Mouse (Mus musculus) midbrain, embryonic 14.5 days (tissue): ENCODE measurements around the gene Ccdc85c. TPM values are rescaled to one million over a fixed set of nuclear protein-coding genes. Genes with fewer than 3 reads are reported as not detected.

ENCODE experiments used
- ATAC-seq: fragments of 200-750 bp; cut with Nextera tagmentation; 2 replicates; pipeline ENCODE4 v1.8.0; 2017; ENCODE audit warnings: moderate number of reproducible peaks, moderate library complexity; ENCODE audit not compliant: low FRiP score, low TSS enrichment
- DNase-seq: peaks from one replicate; pipeline ENCODE4 v3.0.0-alpha.2; 2015
- H3K27ac ChIP-seq: fragments of 300-500 bp; sonication (generic); replicated peaks from 2 replicates; pipeline ENCODE4 v1.5.1; 2014; ENCODE audit warnings: mild to moderate bottlenecking, low read depth, low read length, moderate library complexity
- H3K27me3 ChIP-seq: fragments of 300-500 bp; sonication (generic); 2 replicates; pipeline ENCODE4 v1.6.1; 2014; ENCODE audit warnings: low read length, control low read depth, mixed read lengths; ENCODE audit not compliant: control insufficient read depth, insufficient read depth
- H3K36me3 ChIP-seq: fragments of 300-500 bp; sonication (generic); 2 replicates; pipeline ENCODE4 v1.6.1; 2014; ENCODE audit warnings: low read length, control low read depth; ENCODE audit not compliant: control insufficient read depth, insufficient read depth
- H3K4me1 ChIP-seq: fragments of 300-500 bp; sonication (generic); 2 replicates; pipeline ENCODE4 v1.6.1; 2014; ENCODE audit warnings: mild to moderate bottlenecking, antibody characterized with exemption, low read length, control low read depth; ENCODE audit not compliant: control insufficient read depth, insufficient read depth
- H3K4me2 ChIP-seq: fragments of 300-500 bp; sonication (generic); 2 replicates; pipeline ENCODE4 v1.6.1; 2014; ENCODE audit warnings: mild to moderate bottlenecking, low read length, moderate library complexity
- H3K4me3 ChIP-seq: fragments of 300-500 bp; sonication (generic); replicated peaks from 2 replicates; pipeline ENCODE4 v1.5.1; 2014; ENCODE audit warnings: low read depth, low read length
- H3K9ac ChIP-seq: fragments of 300-500 bp; sonication (generic); replicated peaks from 2 replicates; pipeline ENCODE4 v1.6.1; 2014; ENCODE audit warnings: mild to moderate bottlenecking, low read length, moderate library complexity
- H3K9me3 ChIP-seq: fragments of 300-500 bp; sonication (generic); 2 replicates; pipeline ENCODE4 v1.6.1; 2016; ENCODE audit warnings: low read length, control low read depth, mixed read lengths; ENCODE audit not compliant: control insufficient read depth
- WGBS: fragments of 180-500 bp; shearing (Covaris S2); extraction: QIAGEN DNeasy Blood & Tissue Kit; methylation state at CpG from one replicate; pipeline ENCODE4 v1.1.7; 2014; 5-methylcytosine and 5-hydroxymethylcytosine counted together
- polyA plus RNA-seq: library from polyadenylated mRNA; unstranded; fragments of >200 nt; fragmentation: Nextera tagmentation; extraction: Ambion mirVana; gene quantifications from 2 replicates; pipeline ENCODE4 v1.2.1, GENCODE M21; 2014

The Ccdc85c gene
- polyA plus RNA-seq, 1 experiment from 2014 or later: 20.9 TPM

GRCm38 (mm10) chr12:108286381-108286780, 11.2 kb upstream of the Ccdc85c start:
- DNase-seq: no peak
- Histone ChIP-seq H3K9ac (no peak overlapping the region), H3K4me3 (no peak overlapping the region), H3K27ac (peak overlapping the region; percentile 79), H3K27me3 (no peaks in the 10 kb centered on the region), H3K4me2 (no peak overlapping the region), H3K9me3 (no peaks in the 10 kb centered on the region), H3K36me3 (no peaks in the 10 kb centered on the region), H3K4me1 (peaks cover 17% of the 10 kb centered on the region)
- no peak for ATAC-seq
- WGBS: 81% methylated on average over 4 of the region's 4 CpGs

- no peaks in the 10 kb centered on the region for H3K27me3 ChIP-seq
- no peaks in the 10 kb centered on the region for H3K9me3 ChIP-seq
- DNase-seq (no peak), ATAC-seq (peak; percentile 44; the same call in 1 of the 2 replicates)
- peak overlapping the region; percentile 35 for H3K4me2 ChIP-seq
- H3K4me1 ChIP-seq: peaks cover 17% of the 10 kb centered on the region
- H3K9ac ChIP-seq: 0 out of 2 replicates have a peak overlapping the region, but pooled peaks have one; percentile 7
- peak overlapping the region; percentile 79 for H3K27ac ChIP-seq
- 21% methylated on average over 11 of the region's 11 CpGs for WGBS
- H3K36me3 ChIP-seq: no peaks in the 10 kb centered on the region
- H3K4me3 ChIP-seq: 0 out of 2 replicates have a peak overlapping the region, but pooled peaks have one; percentile 13
Observed at GRCm38 (mm10) chr12:108285225-108286011, 10.2 kb upstream of the Ccdc85c start.

DNA sequence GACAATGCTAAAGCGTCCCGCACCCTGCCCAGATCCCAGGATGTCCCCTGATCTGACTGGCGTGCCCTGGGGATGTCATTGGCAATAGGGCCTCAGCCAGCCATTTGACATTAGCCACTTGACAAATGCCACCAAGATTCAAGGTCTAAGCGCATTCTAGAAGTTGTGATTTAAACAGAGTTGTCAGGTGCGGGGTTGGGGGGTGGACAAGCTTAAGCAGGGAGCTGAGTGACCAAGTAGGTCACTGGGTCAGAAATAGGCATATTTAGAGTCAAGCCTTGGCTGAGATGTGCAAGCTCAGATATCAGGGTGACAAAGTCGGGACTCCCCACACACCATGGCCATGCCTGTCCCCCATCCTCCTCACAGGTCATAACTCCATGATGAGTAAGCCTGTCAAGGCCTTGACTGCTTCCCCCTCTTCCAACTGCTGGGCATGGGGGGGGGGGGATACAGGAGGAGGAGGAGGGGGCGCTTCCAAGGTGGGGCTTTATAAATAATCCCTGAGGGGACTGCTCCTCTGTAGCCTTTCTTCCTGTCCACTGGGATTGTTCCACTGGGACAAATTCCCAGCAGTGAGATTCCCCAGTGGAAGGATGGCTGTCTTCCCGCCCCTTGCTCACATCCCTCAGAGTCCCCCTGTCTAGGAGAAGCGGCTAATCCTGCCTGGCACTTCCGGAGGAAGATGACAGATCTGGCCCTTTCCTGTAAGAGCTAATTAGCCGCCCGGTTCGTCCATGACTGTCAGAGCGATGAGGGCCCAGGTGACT, 9.4 kb upstream of the Ccdc85c start:
- Histone ChIP-seq H3K4me1 (peaks cover 17% of the 10 kb centered on the region), H3K36me3 (no peaks in the 10 kb centered on the region), H3K9ac (peak overlapping the region; percentile 7; the same call in 1 of the 2 replicates), H3K4me3 (no peak overlapping the region), H3K9me3 (no peaks in the 10 kb centered on the region), H3K27me3 (no peaks in the 10 kb centered on the region), H3K4me2 (peak overlapping the region; percentile 35), H3K27ac (peak overlapping the region; percentile 79)
- ATAC-seq (peak; percentile 73; the same call in 1 of the 2 replicates), DNase-seq (peak; percentile 75)
- WGBS: 24% methylated on average over 14 of the region's 14 CpGs

DNA sequence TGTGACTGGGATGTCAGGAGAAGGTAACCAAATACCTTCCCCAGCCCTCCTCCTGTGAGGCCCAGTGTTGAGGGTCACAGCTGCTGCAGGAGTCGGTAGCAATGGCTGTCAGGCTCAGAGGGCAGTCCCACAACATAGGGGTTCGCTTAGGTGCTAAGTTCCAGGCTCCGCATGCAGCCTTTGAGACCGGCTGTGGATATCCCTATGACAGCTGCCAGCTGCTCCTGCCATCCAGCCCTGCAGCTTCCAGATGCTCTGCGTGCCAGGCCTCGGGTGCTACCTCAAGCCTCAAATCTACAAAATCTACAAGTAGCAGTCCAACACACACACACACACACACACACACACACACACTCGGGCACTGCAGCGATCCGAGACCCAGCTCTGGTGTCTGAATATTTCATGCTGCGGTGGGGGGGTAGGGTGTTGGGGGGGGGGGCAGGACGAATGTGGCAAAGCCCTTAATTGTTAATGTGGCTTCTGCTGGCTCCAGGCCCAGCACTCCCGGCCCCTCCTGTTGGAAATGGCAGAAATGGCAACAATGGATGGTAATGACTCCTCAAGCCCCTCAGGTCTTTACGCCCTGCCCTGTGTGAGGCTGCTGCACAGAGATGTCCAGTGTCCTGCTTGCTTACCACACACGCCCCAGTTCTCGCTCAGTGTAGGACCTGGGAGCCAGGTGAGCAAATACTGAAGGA, 3.1 kb upstream of the Ccdc85c start:
- peaks cover 33% of the 10 kb centered on the region for H3K4me1 ChIP-seq
- H3K4me2 ChIP-seq: peak overlapping the region; percentile 98
- WGBS: 29% methylated on average over 15 of the region's 15 CpGs
- peak overlapping the region; percentile 20; the same call in 1 of the 2 replicates for H3K9ac ChIP-seq
- ATAC-seq (no peak), DNase-seq (peak; percentile 60)
- H3K4me3 ChIP-seq: peak overlapping the region; percentile 83; the same call in 1 of the 2 replicates
- no peaks in the 10 kb centered on the region for H3K9me3 ChIP-seq
- no peaks in the 10 kb centered on the region for H3K27me3 ChIP-seq
- H3K36me3 ChIP-seq: no peaks in the 10 kb centered on the region
- H3K27ac ChIP-seq: peak overlapping the region; percentile 98

GRCm38 (mm10) chr12:108277341-108277841, 2.2 kb upstream of the Ccdc85c start:
- DNase-seq: peak; percentile 79
- Histone ChIP-seq H3K36me3 (no peaks in the 10 kb centered on the region), H3K4me2 (peak overlapping the region; percentile 98), H3K4me1 (peaks cover 43% of the 10 kb centered on the region), H3K9ac (peak overlapping the region; percentile 90; the same call in 1 of the 2 replicates), H3K27me3 (no peaks in the 10 kb centered on the region), H3K4me3 (peak overlapping the region; percentile 83), H3K9me3 (no peaks in the 10 kb centered on the region), H3K27ac (peak overlapping the region; percentile 98)
- ATAC-seq: no peak
- WGBS: under 1% methylated on average over 12 of the region's 12 CpGs

- ATAC-seq (no peak), DNase-seq (peak; percentile 88)
- peak overlapping the region; percentile 83 for H3K4me3 ChIP-seq
- peak overlapping the region; percentile 98 for H3K4me2 ChIP-seq
- H3K27ac ChIP-seq: peak overlapping the region; percentile 98
- peaks cover 55% of the 10 kb centered on the region for H3K4me1 ChIP-seq
- peak overlapping the region; percentile 90 for H3K9ac ChIP-seq
- no peaks in the 10 kb centered on the region for H3K36me3 ChIP-seq
- WGBS: under 1% methylated on average over 47 of the region's 47 CpGs
- no peaks in the 10 kb centered on the region for H3K9me3 ChIP-seq
- H3K27me3 ChIP-seq: no peaks in the 10 kb centered on the region
Observed at GRCm38 (mm10) chr12:108275920-108276822, 946 bp upstream of the Ccdc85c start.

- peak; percentile 93 for ATAC-seq
- Histone ChIP-seq H3K9me3 (no peaks in the 10 kb centered on the region), H3K27me3 (no peaks in the 10 kb centered on the region), H3K4me2 (peak overlapping the region; percentile 98), H3K36me3 (no peaks in the 10 kb centered on the region), H3K9ac (peak overlapping the region; percentile 90), H3K4me3 (peak overlapping the region; percentile 83), H3K4me1 (peaks cover 62% of the 10 kb centered on the region), H3K27ac (peak overlapping the region; percentile 98)
- under 1% methylated on average over 27 of the region's 37 CpGs for WGBS
- DNase-seq: peak; percentile 99
Observed at GRCm38 (mm10) chr12:108275508-108275890, 274 bp upstream of the Ccdc85c start.
